ENCODE assay signal across 20 mouse cellular contexts in the genomic region with DNA sequence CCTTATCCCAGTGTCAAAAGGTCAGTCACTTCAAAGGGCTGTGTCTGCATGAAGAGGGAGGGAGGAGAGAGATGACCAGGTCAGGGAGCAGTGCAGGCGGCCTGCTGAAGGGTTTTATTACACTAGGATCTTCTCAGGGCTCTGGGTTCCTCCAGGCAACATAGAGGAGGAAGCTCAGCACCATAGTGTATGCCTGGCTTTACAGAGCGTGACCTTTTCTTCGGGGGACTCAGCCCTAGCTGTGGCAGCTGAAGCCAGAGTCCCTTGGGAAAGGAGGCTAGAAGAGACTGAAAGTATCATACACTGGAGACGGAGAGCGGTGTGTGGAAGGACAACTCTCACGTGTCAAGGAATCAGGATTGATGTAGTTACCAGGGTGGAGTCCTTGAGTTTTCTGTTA. TPM values are rescaled to one million over a fixed set of nuclear protein-coding genes. Genes with fewer than 3 reads are reported as not detected.
DNase-seq lines count a peak whose midpoint lies in the region; ATAC-seq lines count a peak whose summit lies in the region.
"Had no signal": no experiment of that assay in that cellular context is flagged by ENCODE, and none has a peak within 500 bp of the region (broad histone marks: within the 10 kb centered on the region; RNA-seq: fewer than 3 reads in every experiment).

No protein-coding gene starts in this region.

- H3K9ac ChIP-seq in embryonic facial prominence, embryonic 14.5 days (ENCODE audit: low read depth, low read length): no peak overlapping the region
- H3K9ac ChIP-seq in kidney, embryonic 15.5 days: no peak overlapping the region
- H3K9ac ChIP-seq: forebrain, embryonic 15.5 days; hindbrain, embryonic 12.5 days had no signal

- H3K4me2 ChIP-seq in embryonic facial prominence, embryonic 14.5 days (ENCODE audit: low read depth, low read length): no peak overlapping the region
- H3K4me2 ChIP-seq in kidney, embryonic 15.5 days: no peak overlapping the region
- H3K4me2 ChIP-seq: forebrain, embryonic 15.5 days; heart, embryonic 11.5 days; hindbrain, embryonic 12.5 days had no signal

- peak; percentile 16 for DNase-seq in embryonic facial prominence, embryonic 14.5 days (ENCODE audit: low spot score)
- DNase-seq in embryonic facial prominence, embryonic 10.5 days (ENCODE audit: low spot score): no peak
- DNase-seq in kidney, adult 18-20 months: no peak
- peak; percentile 75 for DNase-seq in embryo, embryonic 10 days (ENCODE audit: low spot score)
- DNase-seq in thymus, postnatal 14 days: no peak
- DNase-seq: adrenal gland, adult 8-10 months; adrenal gland, postnatal 36 days; B cell, adult 2 months; cerebellum, adult 2 months; cerebellum, postnatal 10 days; gastrocnemius, postnatal 10 days; heart, adult 2 months had no signal

- no peaks in the 10 kb centered on the region for H3K36me3 ChIP-seq in embryonic facial prominence, embryonic 14.5 days (ENCODE audit: control insufficient read depth, insufficient read depth, low read length)
- H3K36me3 ChIP-seq in embryonic facial prominence, embryonic 10.5 days (replicated peaks): no peaks in the 10 kb centered on the region
- H3K36me3 ChIP-seq in kidney, embryonic 15.5 days: no peaks in the 10 kb centered on the region
- H3K36me3 ChIP-seq: forebrain, embryonic 15.5 days; G1E; hindbrain, embryonic 12.5 days had no signal

- H3K27me3 ChIP-seq in embryonic facial prominence, embryonic 14.5 days (replicated peaks; ENCODE audit: control insufficient read depth, insufficient read depth, low read length): no peaks in the 10 kb centered on the region
- H3K27me3 ChIP-seq in embryonic facial prominence, embryonic 10.5 days (replicated peaks; ENCODE audit: low read depth, poor library complexity, severe bottlenecking): peaks cover 5% of the 10 kb centered on the region; the same call in 1 of the 2 replicates
- H3K27me3 ChIP-seq in kidney, embryonic 15.5 days: no peaks in the 10 kb centered on the region
- H3K27me3 ChIP-seq: forebrain, embryonic 15.5 days; hindbrain, embryonic 12.5 days had no signal

- WGBS in embryonic facial prominence, embryonic 14.5 days: 25% methylated on average over 6 of the region's 6 CpGs
- WGBS in embryonic facial prominence, embryonic 10.5 days: 30% methylated on average over 6 of the region's 6 CpGs
- WGBS in kidney, embryonic 15.5 days: 14% methylated on average over 6 of the region's 6 CpGs

- ATAC-seq in embryonic facial prominence, embryonic 14.5 days (ENCODE audit: low read depth): no peak
- peak; percentile 83 for ATAC-seq in kidney, embryonic 15.5 days (replicated peaks; ENCODE audit: low FRiP score)
- peak; percentile 16; the same call in 1 of the 2 replicates for ATAC-seq in neutrophil, adult 5-6 weeks (ENCODE audit: extremely low read depth, insufficient number of reproducible peaks, low FRiP score, poor library complexity, severe bottlenecking)
- ATAC-seq: CD4-positive, CD25-positive, alpha-beta regulatory T cell, adult 4 months; forebrain, embryonic 15.5 days; hindbrain, embryonic 16.5 days had no signal

- no peaks in the 10 kb centered on the region for H3K9me3 ChIP-seq in embryonic facial prominence, embryonic 14.5 days (ENCODE audit: control insufficient read depth, low read length)
- H3K9me3 ChIP-seq in embryonic facial prominence, embryonic 10.5 days: no peaks in the 10 kb centered on the region
- H3K9me3 ChIP-seq in kidney, embryonic 15.5 days (replicated peaks): no peaks in the 10 kb centered on the region
- H3K9me3 ChIP-seq: forebrain, embryonic 15.5 days; G1E; hindbrain, embryonic 12.5 days had no signal

- no peak overlapping the region for H3K27ac ChIP-seq in embryonic facial prominence, embryonic 14.5 days (replicated peaks; ENCODE audit: low read depth, low read length)
- no peak overlapping the region for H3K27ac ChIP-seq in embryonic facial prominence, embryonic 10.5 days (replicated peaks)
- H3K27ac ChIP-seq in kidney, embryonic 15.5 days: no peak overlapping the region
- H3K27ac ChIP-seq: forebrain, embryonic 15.5 days; heart, adult 2 months; hindbrain, embryonic 12.5 days had no signal

- H3K4me1 ChIP-seq in embryonic facial prominence, embryonic 14.5 days (ENCODE audit: control insufficient read depth, insufficient read depth, low read length): no peaks in the 10 kb centered on the region
- H3K4me1 ChIP-seq in embryonic facial prominence, embryonic 10.5 days: peaks cover 13% of the 10 kb centered on the region
- H3K4me1 ChIP-seq in kidney, embryonic 15.5 days: peaks cover 3% of the 10 kb centered on the region; the same call in 1 of the 2 replicates
- H3K4me1 ChIP-seq: forebrain, embryonic 15.5 days had no signal

- H3K4me3 ChIP-seq in embryonic facial prominence, embryonic 14.5 days (ENCODE audit: low read depth, low read length): no peak overlapping the region
- H3K4me3 ChIP-seq in embryonic facial prominence, embryonic 10.5 days: no peak overlapping the region
- no peak overlapping the region for H3K4me3 ChIP-seq in kidney, embryonic 15.5 days (replicated peaks)
- H3K4me3 ChIP-seq: forebrain, embryonic 15.5 days; heart, adult 2 months; hindbrain, embryonic 12.5 days had no signal

RNA-seq across cellular contexts. Expression of gene Zfp644, which starts 42.6 kb away (rescaled TPM):
- polyA plus RNA-seq in embryonic facial prominence, embryonic 14.5 days (2014; fragmentation: Nextera tagmentation; extraction: Ambion mirVana): 82.8 and 85.2 TPM in 2 replicates
- polyA plus RNA-seq in embryonic facial prominence, embryonic 10.5 days (2016; fragmentation: Nextera tagmentation; extraction: Ambion mirVana): 69.2 and 71.0 TPM in 2 replicates
- polyA plus RNA-seq in kidney, embryonic 15.5 days (2015; fragmentation: Nextera tagmentation; extraction: Ambion mirVana): 61.0 and 63.7 TPM in 2 replicates
- total RNA-seq in neutrophil, adult 5-6 weeks (2017): 99.7 TPM in 2 replicates

Comparison
In these comparisons a context has a peak if more than half of its experiments do, and no peak if none do; other contexts are left out.
1. DNase-seq: peak in embryonic facial prominence, embryonic 14.5 days (single experiment) and embryo, embryonic 10 days (single experiment); none in embryonic facial prominence, embryonic 10.5 days (single experiment), kidney, adult 18-20 months (single experiment) and thymus, postnatal 14 days (single experiment).